Mouse (Mus musculus) liver, adult 2 months (tissue): ENCODE measurements around the gene Pyurf.

ENCODE experiments used
- CTCF ChIP-seq: fragments of 200-500 bp; IDR thresholded peaks from 2 replicates; pipeline ENCODE4 v1.5.1; 2011; ENCODE audit warnings: low read depth, low read length, control low read depth
- POLR2A ChIP-seq: fragments of 200-500 bp; IDR thresholded peaks from 2 replicates; pipeline ENCODE4 v1.6.1; 2011; ENCODE audit warnings: low read length, control low read depth; ENCODE audit not compliant: insufficient read depth; ENCODE audit errors: extremely low read depth

DNA sequence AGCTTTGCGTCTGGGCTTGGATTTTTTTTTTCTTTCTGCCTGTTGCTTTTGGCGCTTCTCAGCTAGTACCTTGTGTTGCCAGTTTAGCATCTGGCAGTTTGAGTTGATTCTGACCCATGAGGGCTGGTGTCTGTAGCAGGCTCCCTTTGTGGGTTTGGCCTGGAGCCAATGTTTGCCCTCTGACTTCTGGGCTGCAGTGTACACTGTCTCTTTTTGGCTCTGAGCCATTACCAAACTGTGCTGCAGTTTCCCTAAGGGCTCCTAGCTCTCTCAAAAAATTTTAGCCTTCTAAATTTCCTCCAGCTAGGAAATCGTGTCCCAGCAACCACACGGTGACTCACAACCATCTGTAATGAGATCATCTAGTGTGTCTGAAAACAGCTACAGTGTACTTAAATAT lies 50.1 kb downstream of the Pyurf start:
- TF ChIP-seq POLR2A (no peak), CTCF (no peak)
